Mouse (Mus musculus): ENCODE data around the gene Olfr965. TPM values are rescaled to one million over a fixed set of nuclear protein-coding genes. Genes with fewer than 3 reads are reported as not detected.
"Not testable (repeated sequence)": the region's sequence is repeated elsewhere in the genome, so short reads cannot be mapped to it uniquely, and the experiment has no call there.

The Olfr965 gene
- polyA plus RNA-seq (2015; fragmentation: Nextera tagmentation; extraction: Ambion mirVana), result not detected in 2 replicates

DNA sequence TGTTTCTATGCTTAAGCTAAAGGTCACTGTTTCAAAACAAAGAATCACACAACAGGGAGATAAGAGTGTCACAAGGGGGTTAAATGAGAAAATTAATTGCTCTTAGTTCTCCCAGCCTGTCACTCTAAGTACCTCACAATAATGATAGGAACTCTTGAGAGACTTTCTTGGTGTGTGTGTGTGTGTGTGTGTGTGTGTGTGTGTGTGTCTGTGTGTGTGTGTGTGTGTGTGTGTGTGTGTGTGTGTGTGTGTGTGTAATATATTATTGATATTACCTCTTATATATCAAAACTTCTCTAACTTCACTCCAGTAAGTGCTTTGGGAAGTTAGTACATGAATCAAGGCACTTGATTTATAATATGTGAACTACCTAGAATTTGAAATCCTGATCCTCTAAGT is at the start of gene Olfr965:
Gene Olfr965, plus strand, starts transcription at position 301 of the 400 bp plus-strand sequence.
- H3K27me3 ChIP-seq, result no peaks in the 10 kb centered on the region
- no peak for ATAC-seq (replicated peaks; ENCODE audit: low FRiP score)
- H3K4me1 ChIP-seq, result 0 out of 2 replicates have a peak, but pooled peaks cover 5% of the 10 kb centered on the region
- H3K9me3 ChIP-seq (replicated peaks), result no peaks in the 10 kb centered on the region
- no peak within 1 kb of the TSS for H3K4me2 ChIP-seq
- H3K4me3 ChIP-seq (replicated peaks), result no peak within 1 kb of the TSS
- H3K36me3 ChIP-seq, result no peaks in the 10 kb centered on the region
- no peak within 1 kb of the TSS for H3K27ac ChIP-seq
- H3K9ac ChIP-seq, result no peak within 1 kb of the TSS

DNA sequence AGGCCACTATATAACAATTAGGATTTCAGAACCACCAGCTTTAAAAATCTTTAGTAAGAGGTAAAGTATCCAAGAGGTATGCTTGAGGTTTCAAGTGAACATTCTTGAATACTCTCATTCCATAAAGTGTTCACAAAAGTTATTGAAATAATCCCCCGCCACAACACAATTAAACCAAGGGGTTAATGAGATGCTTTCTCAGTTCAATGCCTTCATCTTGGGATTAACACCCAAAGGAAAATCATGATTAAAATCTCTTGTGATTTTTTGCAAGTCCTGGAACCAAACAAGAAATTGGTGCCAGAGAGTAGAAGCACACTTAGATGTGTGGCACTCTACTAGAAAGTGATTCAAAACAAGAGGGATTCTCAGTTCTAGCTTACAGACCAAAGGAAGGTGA is 44.2 kb upstream of the Olfr965 start, which contains the start of gene Olfr963:
Gene Olfr963, plus strand, starts transcription at position 301 of the 400 bp plus-strand sequence.
- H3K9me3 ChIP-seq (replicated peaks), result no peaks in the 10 kb centered on the region
- no peak within 1 kb of the TSS for H3K9ac ChIP-seq
- no peaks in the 10 kb centered on the region for H3K36me3 ChIP-seq
- no peaks in the 10 kb centered on the region for H3K27me3 ChIP-seq
- WGBS, result 95% methylated on average over 1 of the region's 1 CpGs
- H3K27ac ChIP-seq, result no peak within 1 kb of the TSS
- no peak within 1 kb of the TSS for H3K4me2 ChIP-seq
- H3K4me3 ChIP-seq (replicated peaks), result no peak within 1 kb of the TSS
- ATAC-seq (replicated peaks; ENCODE audit: low FRiP score), result no peak
- no peaks in the 10 kb centered on the region for H3K4me1 ChIP-seq

- WGBS, result 84% methylated on average over 2 of the region's 2 CpGs
- Histone ChIP-seq H3K4me3 (replicated peaks) (no peak overlapping the region), H3K27me3 (no peaks in the 10 kb centered on the region), H3K36me3 (no peaks in the 10 kb centered on the region), H3K9ac (no peak overlapping the region), H3K4me1 (no peaks in the 10 kb centered on the region), H3K4me2 (no peak overlapping the region), H3K9me3 (replicated peaks) (no peaks in the 10 kb centered on the region), H3K27ac (no peak overlapping the region)
- ATAC-seq (replicated peaks; ENCODE audit: low FRiP score), result no peak
Observed at GRCm38 (mm10) chr9:39669723-39670122, 41.4 kb upstream of the Olfr965 start.

DNA sequence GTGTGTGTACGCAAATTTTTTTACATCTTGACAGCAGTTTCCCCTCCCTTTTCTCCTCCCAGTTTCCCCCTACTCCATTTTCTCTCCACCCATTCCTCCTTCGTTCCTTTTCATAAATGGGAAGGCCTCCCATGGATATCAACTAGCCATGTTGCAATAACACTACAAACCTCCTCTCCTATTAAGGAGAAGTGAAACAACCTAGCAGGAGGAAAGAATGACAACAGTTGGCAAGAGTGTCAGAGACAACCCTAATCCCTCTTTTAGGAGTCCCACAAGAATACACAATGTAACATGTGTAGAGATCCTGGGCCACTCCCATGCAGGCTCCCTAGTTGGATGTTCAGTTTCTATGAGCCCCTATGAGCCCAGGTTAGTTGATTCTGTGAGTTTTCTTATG is 36.3 kb upstream of the Olfr965 start:
- Histone ChIP-seq H3K9ac (no peak overlapping the region), H3K4me1 (no peaks in the 10 kb centered on the region), H3K4me3 (replicated peaks) (no peak overlapping the region), H3K9me3 (replicated peaks) (no peaks in the 10 kb centered on the region), H3K36me3 (no peaks in the 10 kb centered on the region), H3K27ac (no peak overlapping the region), H3K27me3 (no peaks in the 10 kb centered on the region), H3K4me2 (no peak overlapping the region)
- 85% methylated on average over 2 of the region's 2 CpGs for WGBS
- ATAC-seq (replicated peaks; ENCODE audit: low FRiP score), result no peak

- ATAC-seq (replicated peaks; ENCODE audit: low FRiP score), result no peak
- 88% methylated on average over 2 of the region's 2 CpGs for WGBS
- Histone ChIP-seq H3K4me1 (no peaks in the 10 kb centered on the region), H3K4me2 (no peak overlapping the region), H3K36me3 (no peaks in the 10 kb centered on the region), H3K27me3 (no peaks in the 10 kb centered on the region), H3K9ac (no peak overlapping the region), H3K9me3 (replicated peaks) (no peaks in the 10 kb centered on the region), H3K4me3 (replicated peaks) (no peak overlapping the region), H3K27ac (no peak overlapping the region)
Observed at GRCm38 (mm10) chr9:39678557-39678956, 32.6 kb upstream of the Olfr965 start.

DNA sequence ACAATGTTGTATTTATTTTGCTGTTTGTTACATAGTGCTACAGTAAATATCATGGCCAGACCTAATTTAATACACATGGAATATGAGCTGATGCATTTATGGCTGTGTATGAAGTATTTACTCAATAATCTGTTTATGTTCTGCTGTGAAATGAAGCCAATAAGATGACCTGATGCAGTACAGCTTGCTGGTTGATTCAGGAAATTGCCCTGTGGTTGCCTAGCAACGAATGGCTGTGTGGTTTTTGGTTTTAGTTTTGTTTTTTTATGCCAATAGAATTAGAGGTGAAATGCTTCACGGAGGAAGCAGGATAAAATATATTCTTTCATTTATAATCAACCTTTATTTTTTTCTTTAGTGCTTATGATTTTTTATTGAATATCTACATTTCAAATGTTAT is 31.9 kb upstream of the Olfr965 start:
- no peak for ATAC-seq (replicated peaks; ENCODE audit: low FRiP score)
- H3K9me3 ChIP-seq (replicated peaks), result no peaks in the 10 kb centered on the region
- no peaks in the 10 kb centered on the region for H3K27me3 ChIP-seq
- H3K4me3 ChIP-seq (replicated peaks), result no peak overlapping the region
- H3K9ac ChIP-seq, result no peak overlapping the region
- H3K4me2 ChIP-seq, result no peak overlapping the region
- no peaks in the 10 kb centered on the region for H3K36me3 ChIP-seq
- 62% methylated on average over 2 of the region's 2 CpGs for WGBS
- no peak overlapping the region for H3K27ac ChIP-seq
- H3K4me1 ChIP-seq, result no peaks in the 10 kb centered on the region

- WGBS, result 88% methylated on average over 8 of the region's 8 CpGs
- not testable (repeated sequence) for ATAC-seq (replicated peaks; ENCODE audit: low FRiP score); H3K27me3 ChIP-seq
Observed at GRCm38 (mm10) chr9:39701123-39701522, 10.0 kb upstream of the Olfr965 start.

GRCm38 (mm10) chr9:39707017-39707416 is 4.1 kb upstream of the Olfr965 start, which contains the start of gene Olfr149:
Gene Olfr149, minus strand, starts transcription at chr9:39707117.
- no peak within 1 kb of the TSS for H3K4me3 ChIP-seq (replicated peaks)
- H3K4me1 ChIP-seq, result 0 out of 2 replicates have a peak, but pooled peaks cover 5% of the 10 kb centered on the region
- no peak for ATAC-seq (replicated peaks; ENCODE audit: low FRiP score)
- no peaks in the 10 kb centered on the region for H3K9me3 ChIP-seq (replicated peaks)
- no peak within 1 kb of the TSS for H3K4me2 ChIP-seq
- no peak within 1 kb of the TSS for H3K27ac ChIP-seq
- H3K9ac ChIP-seq, result no peak within 1 kb of the TSS
- H3K36me3 ChIP-seq, result no peaks in the 10 kb centered on the region
- H3K27me3 ChIP-seq, result no peaks in the 10 kb centered on the region

More at GRCm38 (mm10) chr9:39701123-39701522, 10.0 kb upstream of the Olfr965 start:
- not testable (repeated sequence) for H3K9ac ChIP-seq; H3K36me3 ChIP-seq; H3K9me3 ChIP-seq (replicated peaks); H3K27ac ChIP-seq; H3K4me3 ChIP-seq (replicated peaks); H3K4me2 ChIP-seq; H3K4me1 ChIP-seq

GRCm38 (mm10) chr9:39708958-39709357 is 2.2 kb upstream of the Olfr965 start:
- H3K9me3 ChIP-seq (replicated peaks), result no peaks in the 10 kb centered on the region
- H3K4me1 ChIP-seq, result 0 out of 2 replicates have a peak, but pooled peaks cover 5% of the 10 kb centered on the region
- H3K4me2 ChIP-seq, result no peak overlapping the region
- WGBS, result 24% methylated on average over 3 of the region's 3 CpGs
- ATAC-seq (replicated peaks; ENCODE audit: low FRiP score), result peak; percentile 76; the same call in 1 of the 2 replicates
- no peaks in the 10 kb centered on the region for H3K36me3 ChIP-seq
- H3K27ac ChIP-seq, result no peak overlapping the region
- H3K4me3 ChIP-seq (replicated peaks), result no peak overlapping the region
- no peaks in the 10 kb centered on the region for H3K27me3 ChIP-seq
- no peak overlapping the region for H3K9ac ChIP-seq

GRCm38 (mm10) chr9:39730678-39731077 is 19.5 kb downstream of the Olfr965 start, which contains the start of gene Olfr150:
Gene Olfr150, plus strand, starts transcription at chr9:39730978.
- H3K27me3 ChIP-seq, result no peaks in the 10 kb centered on the region
- H3K4me3 ChIP-seq (replicated peaks), result no peak within 1 kb of the TSS
- H3K9me3 ChIP-seq (replicated peaks), result no peaks in the 10 kb centered on the region
- no peak within 1 kb of the TSS for H3K4me2 ChIP-seq
- no peak within 1 kb of the TSS for H3K27ac ChIP-seq
- H3K36me3 ChIP-seq, result no peaks in the 10 kb centered on the region
- no peaks in the 10 kb centered on the region for H3K4me1 ChIP-seq
- no peak for ATAC-seq (replicated peaks; ENCODE audit: low FRiP score)
- H3K9ac ChIP-seq, result no peak within 1 kb of the TSS

- Histone ChIP-seq H3K4me2 (no peak overlapping the region), H3K9ac (no peak overlapping the region), H3K4me3 (replicated peaks) (no peak overlapping the region), H3K27me3 (no peaks in the 10 kb centered on the region), H3K9me3 (replicated peaks) (no peaks in the 10 kb centered on the region), H3K36me3 (no peaks in the 10 kb centered on the region), H3K4me1 (no peaks in the 10 kb centered on the region), H3K27ac (no peak overlapping the region)
- 84% methylated on average over 1 of the region's 1 CpGs for WGBS
- no peak for ATAC-seq (replicated peaks; ENCODE audit: low FRiP score)
Observed at GRCm38 (mm10) chr9:39740741-39741140, 29.6 kb downstream of the Olfr965 start.

GRCm38 (mm10) chr9:39745949-39746348 is 34.8 kb downstream of the Olfr965 start, which contains the start of gene Olfr967:
Gene Olfr967, plus strand, starts transcription at chr9:39746249.
- no peak for ATAC-seq (replicated peaks; ENCODE audit: low FRiP score)

GRCm38 (mm10) chr9:39746428-39746827 is 35.3 kb downstream of the Olfr965 start:
- no peaks in the 10 kb centered on the region for H3K36me3 ChIP-seq
- ATAC-seq (replicated peaks; ENCODE audit: low FRiP score), result no peak
- 75% methylated on average over 1 of the region's 1 CpGs for WGBS

More at GRCm38 (mm10) chr9:39745949-39746348, 34.8 kb downstream of the Olfr965 start, which contains the start of gene Olfr967:
- Histone ChIP-seq H3K27me3 (no peaks in the 10 kb centered on the region), H3K4me3 (replicated peaks) (no peak within 1 kb of the TSS), H3K9me3 (replicated peaks) (no peaks in the 10 kb centered on the region), H3K36me3 (no peaks in the 10 kb centered on the region), H3K4me2 (no peak within 1 kb of the TSS), H3K4me1 (no peaks in the 10 kb centered on the region), H3K27ac (no peak within 1 kb of the TSS), H3K9ac (no peak within 1 kb of the TSS)

More at GRCm38 (mm10) chr9:39746428-39746827, 35.3 kb downstream of the Olfr965 start:
- H3K4me1 ChIP-seq, result no peaks in the 10 kb centered on the region
- no peak overlapping the region for H3K4me2 ChIP-seq
- H3K27me3 ChIP-seq, result no peaks in the 10 kb centered on the region
- H3K27ac ChIP-seq, result no peak overlapping the region
- no peak overlapping the region for H3K9ac ChIP-seq
- no peaks in the 10 kb centered on the region for H3K9me3 ChIP-seq (replicated peaks)
- H3K4me3 ChIP-seq (replicated peaks), result no peak overlapping the region
